Mouse (Mus musculus) neural tube, embryonic 11.5 days (tissue): Measurements from ENCODE around the gene Psmc3. TPM values are rescaled to one million over a fixed set of nuclear protein-coding genes. Genes with fewer than 3 reads are reported as not detected.
A peak's percentile ranks its signal among the peaks of the same experiment; 100 is the strongest.
"Not testable (repeated sequence)": the region's sequence is repeated elsewhere in the genome, so short reads cannot be mapped to it uniquely, and the experiment has no call there.

Experiments used
- ATAC-seq: fragments of 200-750 bp; cut with Nextera tagmentation; 2 replicates; pipeline ENCODE4 v1.8.0; 2017; ENCODE audit warnings: moderate number of reproducible peaks, mild to moderate bottlenecking, moderate TSS enrichment, moderate library complexity; ENCODE audit not compliant: insufficient read depth, low FRiP score, low TSS enrichment
- DNase-seq: peaks from one replicate; pipeline ENCODE4 v3.0.0-alpha.2; 2015; ENCODE audit warnings: low spot score
- H3K27ac ChIP-seq: fragments of 300-500 bp; sonication (generic); 2 replicates; pipeline ENCODE4 v1.5.1; 2014; ENCODE audit warnings: low read depth, mild to moderate bottlenecking, low read length
- H3K27me3 ChIP-seq: fragments of 300-500 bp; sonication (generic); 2 replicates; pipeline ENCODE4 v1.6.1; 2014; ENCODE audit warnings: mild to moderate bottlenecking, low read length, mixed read lengths; ENCODE audit not compliant: control insufficient read depth, insufficient read depth
- H3K36me3 ChIP-seq: fragments of 300-500 bp; sonication (generic); 2 replicates; pipeline ENCODE4 v1.6.1; 2014; ENCODE audit warnings: mild to moderate bottlenecking, low read length, moderate library complexity, mixed read lengths; ENCODE audit not compliant: control insufficient read depth, insufficient read depth
- H3K4me1 ChIP-seq: fragments of 300-500 bp; sonication (generic); 2 replicates; pipeline ENCODE4 v1.6.1; 2014; ENCODE audit warnings: low read length, mixed read lengths; ENCODE audit not compliant: control insufficient read depth, insufficient read depth
- H3K4me2 ChIP-seq: fragments of 300-500 bp; sonication (generic); 2 replicates; pipeline ENCODE4 v1.6.1; 2014; ENCODE audit warnings: low read depth, mild to moderate bottlenecking, moderate library complexity
- H3K4me3 ChIP-seq: fragments of 300-500 bp; sonication (generic); 2 replicates; pipeline ENCODE4 v1.5.1; 2014; ENCODE audit warnings: low read depth, low read length
- H3K9ac ChIP-seq: fragments of 300-500 bp; sonication (generic); 2 replicates; pipeline ENCODE4 v1.6.1; 2014; ENCODE audit warnings: mild to moderate bottlenecking, low read length
- H3K9me3 ChIP-seq: fragments of 300-500 bp; sonication (generic); 2 replicates; pipeline ENCODE4 v1.6.1; 2016; ENCODE audit warnings: low read length; ENCODE audit not compliant: control insufficient read depth
- WGBS: fragments of 180-500 bp; shearing (Covaris S2); extraction: QIAGEN DNeasy Blood & Tissue Kit; methylation state at CpG from one replicate; pipeline ENCODE4 v1.1.7; 2014; 5-methylcytosine and 5-hydroxymethylcytosine counted together
- polyA plus RNA-seq: library from polyadenylated mRNA; unstranded; fragments of >200 nt; fragmentation: Nextera tagmentation; extraction: Ambion mirVana; gene quantifications from 2 replicates; pipeline ENCODE4 v1.2.1, GENCODE M21; 2014

The Psmc3 gene
- polyA plus RNA-seq: 387 and 389 TPM in 2 replicates

DNA sequence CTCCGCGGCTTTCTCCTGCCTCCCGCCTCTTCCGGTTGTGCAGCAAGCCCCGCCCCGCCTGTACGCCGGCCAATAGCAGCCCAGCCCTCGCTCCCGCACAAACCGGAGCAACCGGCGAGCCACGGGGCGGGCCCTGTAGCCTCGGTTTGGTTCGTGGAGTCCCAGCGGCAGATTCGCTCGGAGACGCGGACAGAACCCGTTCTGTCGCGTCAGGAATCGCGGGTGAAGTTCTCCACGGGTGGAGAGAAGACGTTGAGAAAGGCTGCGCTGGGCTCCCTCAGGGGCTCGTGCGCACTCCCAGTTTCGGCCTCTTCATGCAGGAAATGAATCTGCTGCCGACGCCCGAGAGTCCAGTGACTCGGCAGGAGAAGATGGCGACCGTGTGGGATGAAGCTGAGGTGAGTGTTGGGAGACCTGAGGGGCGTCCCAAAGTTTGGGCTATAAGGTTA is at the start of gene Psmc3:
Gene Psmc3, plus strand, starts transcription at position 76 of the 449 bp plus-strand sequence.
- ATAC-seq: peak; percentile 96
- peak; percentile 96 for DNase-seq
- Histone ChIP-seq H3K4me3 (peak within 1 kb of the TSS; percentile 75), H3K4me1 (peaks cover 7% of the 10 kb centered on the region), H3K36me3 (peaks cover 16% of the 10 kb centered on the region), H3K9ac (peak within 1 kb of the TSS; percentile 84), H3K9me3 (no peaks in the 10 kb centered on the region), H3K27ac (0 out of 2 replicates have a peak within 1 kb of the TSS, but pooled peaks have one; percentile 49), H3K4me2 (peak within 1 kb of the TSS; percentile 89), H3K27me3 (no peaks in the 10 kb centered on the region)
- under 1% methylated on average over 40 of the region's 40 CpGs for WGBS

DNA sequence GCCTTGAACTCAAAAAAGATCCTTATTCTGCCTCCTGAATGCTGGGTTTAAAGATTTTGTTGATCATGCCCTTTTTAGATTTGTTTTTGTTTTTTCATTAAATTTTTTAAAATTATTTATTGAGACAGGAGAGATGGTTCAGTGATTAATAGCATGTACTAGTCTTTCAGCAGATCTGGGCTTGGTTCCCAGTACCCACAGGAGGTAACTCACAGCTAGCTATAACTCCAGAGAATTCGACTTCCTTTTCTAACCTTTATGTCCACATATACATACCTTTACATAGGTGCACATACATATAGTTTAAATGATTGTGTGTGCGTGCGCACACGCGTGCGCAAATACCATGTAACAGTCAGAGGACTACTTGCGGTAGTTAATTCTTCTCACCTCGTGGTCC is 45.3 kb upstream of the Psmc3 start:
- DNase-seq: no peak

DNA sequence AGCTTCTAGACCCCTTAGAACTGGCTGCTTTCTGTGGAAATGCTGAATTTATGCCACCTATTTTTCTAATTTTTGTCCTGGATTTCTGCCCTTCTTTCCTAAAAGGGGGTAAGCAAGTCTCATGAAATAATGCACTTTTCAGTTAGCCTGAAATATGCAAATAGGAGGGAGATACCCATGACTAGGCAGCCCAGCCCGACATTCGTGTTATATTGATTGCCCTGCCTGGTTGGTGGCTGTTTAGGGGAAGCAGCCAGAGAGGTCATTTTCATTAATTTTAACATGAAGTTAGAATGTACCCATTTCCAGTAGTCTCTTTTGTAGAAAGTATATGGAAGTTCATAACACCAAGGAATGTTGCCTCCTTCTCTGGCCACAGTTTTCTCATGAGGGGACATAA is 39.9 kb upstream of the Psmc3 start:
- Histone ChIP-seq H3K9ac (no peak overlapping the region), H3K27ac (no peak overlapping the region), H3K36me3 (peaks cover 7% of the 10 kb centered on the region), H3K9me3 (no peaks in the 10 kb centered on the region), H3K4me2 (no peak overlapping the region), H3K4me3 (no peak overlapping the region), H3K4me1 (no peaks in the 10 kb centered on the region), H3K27me3 (no peaks in the 10 kb centered on the region)
- 87% methylated on average over 2 of the region's 2 CpGs for WGBS
- DNase-seq: no peak
- ATAC-seq: no peak

More for the DNA sequence above, 45.3 kb upstream of the Psmc3 start:
- WGBS: 97% methylated on average over 8 of the region's 8 CpGs
- Histone ChIP-seq H3K27me3 (no peaks in the 10 kb centered on the region), H3K9me3 (no peaks in the 10 kb centered on the region), H3K27ac (no peak overlapping the region), H3K36me3 (peaks cover 18% of the 10 kb centered on the region), H3K4me1 (no peaks in the 10 kb centered on the region), H3K4me3 (no peak overlapping the region), H3K4me2 (no peak overlapping the region), H3K9ac (no peak overlapping the region)
- ATAC-seq: no peak

DNA sequence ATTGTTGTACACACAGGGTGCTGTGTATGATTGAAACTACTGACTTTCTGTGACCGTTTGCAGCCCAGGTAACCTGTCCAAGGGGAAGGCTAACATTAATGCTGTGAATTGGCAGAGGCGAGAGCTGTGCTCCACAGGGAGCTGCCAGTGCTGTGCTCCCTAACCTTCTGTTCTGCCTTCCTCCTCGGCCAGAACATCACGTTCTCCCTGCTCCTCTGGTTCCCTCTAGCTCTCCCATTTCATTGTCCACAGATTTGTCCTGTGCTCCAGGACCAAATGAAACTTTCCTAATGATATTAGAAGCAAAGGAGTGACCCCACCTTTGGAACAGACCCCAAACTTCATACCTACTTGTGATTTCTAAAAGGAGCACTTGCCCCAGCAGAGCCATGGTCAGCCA is 38.4 kb upstream of the Psmc3 start:
- no peak overlapping the region for H3K27ac ChIP-seq
- H3K4me2 ChIP-seq: no peak overlapping the region
- no peak overlapping the region for H3K4me3 ChIP-seq
- ATAC-seq: no peak
- H3K27me3 ChIP-seq: no peaks in the 10 kb centered on the region
- WGBS: 72% methylated on average over 4 of the region's 4 CpGs
- H3K9ac ChIP-seq: no peak overlapping the region
- H3K9me3 ChIP-seq: no peaks in the 10 kb centered on the region
- no peaks in the 10 kb centered on the region for H3K4me1 ChIP-seq
- peaks cover 12% of the 10 kb centered on the region for H3K36me3 ChIP-seq
- no peak for DNase-seq

DNA sequence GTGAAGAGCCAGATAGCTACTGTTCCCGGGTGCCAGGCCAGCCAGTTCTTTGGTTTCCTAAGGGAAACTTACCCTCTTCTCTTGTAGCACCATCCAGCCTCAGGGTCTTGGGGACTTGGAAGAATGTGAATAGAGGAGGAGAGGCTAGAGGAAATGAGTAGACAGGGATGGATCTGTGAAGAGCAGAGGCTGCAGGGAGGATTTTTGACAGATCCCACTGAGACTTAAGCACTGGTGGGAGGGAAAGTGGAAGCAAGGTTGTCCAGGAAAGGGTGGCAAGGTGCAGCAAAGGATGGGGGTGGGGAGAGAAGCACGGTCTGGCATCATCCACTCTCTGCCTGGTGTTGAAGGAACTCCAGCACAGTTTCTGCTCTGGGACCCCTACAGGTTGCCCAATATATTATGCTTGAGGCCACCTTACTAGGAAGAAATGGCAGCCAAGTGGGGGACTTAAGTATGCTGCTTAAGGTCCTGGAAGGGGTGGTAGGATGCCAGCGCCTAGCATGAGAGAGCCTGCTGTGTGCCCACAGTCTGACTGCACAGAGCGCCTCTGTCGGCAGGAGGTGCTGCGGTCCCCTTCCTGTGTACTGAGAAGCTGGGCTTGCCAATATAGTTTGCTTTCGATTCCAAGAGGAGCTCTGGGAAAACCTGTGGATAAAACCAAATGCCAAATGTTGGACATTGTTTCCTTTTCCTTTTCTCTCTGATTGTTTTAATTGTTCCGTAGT is 35.6 kb upstream of the Psmc3 start:
- Histone ChIP-seq H3K4me2 (no peak overlapping the region), H3K9ac (no peak overlapping the region), H3K36me3 (peaks cover 8% of the 10 kb centered on the region), H3K27ac (no peak overlapping the region), H3K4me1 (no peaks in the 10 kb centered on the region), H3K4me3 (no peak overlapping the region), H3K9me3 (no peaks in the 10 kb centered on the region), H3K27me3 (no peaks in the 10 kb centered on the region)
- no peak for ATAC-seq
- no peak for DNase-seq
- WGBS: 81% methylated on average over 8 of the region's 8 CpGs

DNA sequence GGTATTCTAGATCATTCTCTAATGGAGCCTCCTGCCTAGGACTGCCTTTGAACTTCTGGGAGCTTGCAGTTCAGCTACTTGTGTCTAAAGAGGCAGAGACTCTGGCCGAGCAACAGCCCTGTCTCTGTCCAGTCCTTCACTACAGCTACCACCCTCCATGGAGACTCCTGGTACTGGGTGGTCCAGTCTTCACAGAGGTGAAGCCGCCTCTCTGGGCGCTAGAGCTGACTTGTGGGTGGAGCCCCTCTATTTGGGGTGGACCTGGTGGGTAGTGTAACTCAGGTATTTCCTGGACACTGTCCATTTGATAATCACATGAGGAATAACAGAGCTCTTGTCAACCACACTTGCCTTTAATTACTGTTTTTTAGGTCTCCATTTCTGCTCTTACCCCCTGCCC is 33.9 kb upstream of the Psmc3 start:
- WGBS: 97% methylated on average over 3 of the region's 3 CpGs
- H3K4me1 ChIP-seq: no peaks in the 10 kb centered on the region
- no peaks in the 10 kb centered on the region for H3K27me3 ChIP-seq
- peaks cover 5% of the 10 kb centered on the region for H3K36me3 ChIP-seq
- no peaks in the 10 kb centered on the region for H3K9me3 ChIP-seq
- H3K9ac ChIP-seq: no peak overlapping the region
- no peak overlapping the region for H3K4me2 ChIP-seq
- DNase-seq (no peak), ATAC-seq (no peak)
- H3K4me3 ChIP-seq: no peak overlapping the region
- H3K27ac ChIP-seq: no peak overlapping the region

DNA sequence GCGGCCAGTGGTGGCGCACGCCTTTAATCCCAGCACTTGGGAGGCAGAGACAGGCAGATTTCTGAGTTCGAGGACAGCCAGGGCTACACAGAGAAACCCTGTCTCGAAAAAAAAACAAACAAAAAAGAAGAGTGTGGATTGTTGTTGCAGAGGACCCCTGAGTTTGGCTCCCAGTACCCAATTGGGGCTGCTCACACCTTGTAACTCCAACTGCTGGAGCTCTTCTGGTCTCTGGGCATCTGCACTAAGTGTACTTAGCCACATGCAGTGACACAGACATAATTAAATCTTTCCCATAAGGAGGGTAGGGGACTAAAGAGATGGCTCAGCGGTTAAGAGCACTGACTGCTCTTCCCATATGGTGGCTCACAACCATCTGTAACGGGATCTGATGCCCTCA is 31.5 kb upstream of the Psmc3 start:
- DNase-seq, H3K4me1 ChIP-seq, H3K4me3 ChIP-seq, H3K9me3 ChIP-seq, H3K27ac ChIP-seq, H3K36me3 ChIP-seq, H3K27me3 ChIP-seq, H3K4me2 ChIP-seq, ATAC-seq, H3K9ac ChIP-seq: not testable (repeated sequence)
- WGBS: 97% methylated on average over 7 of the region's 7 CpGs

DNA sequence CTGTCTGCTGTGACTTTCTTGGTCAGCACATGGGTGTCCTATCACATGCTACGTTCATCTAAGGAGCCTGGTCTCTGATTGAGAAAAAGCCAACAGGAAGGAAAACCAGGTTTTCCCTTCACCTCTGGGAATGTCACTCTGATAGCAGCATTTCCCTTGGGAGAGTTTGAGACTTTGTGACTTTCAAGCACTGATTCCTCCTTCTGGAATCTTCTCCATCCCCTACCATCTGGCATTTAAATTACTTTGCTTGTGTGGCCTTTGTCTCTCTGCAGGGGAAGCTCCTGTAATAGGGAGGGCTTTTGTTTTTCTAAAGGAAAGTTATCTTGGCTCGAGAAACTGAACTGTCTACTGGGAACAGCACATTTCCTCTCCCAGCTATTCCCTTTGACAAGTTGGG is 30.7 kb upstream of the Psmc3 start:
- Histone ChIP-seq H3K4me1 (no peaks in the 10 kb centered on the region), H3K9me3 (no peaks in the 10 kb centered on the region), H3K27ac (no peak overlapping the region), H3K4me3 (no peak overlapping the region), H3K4me2 (no peak overlapping the region), H3K27me3 (no peaks in the 10 kb centered on the region), H3K36me3 (peaks cover 5% of the 10 kb centered on the region), H3K9ac (no peak overlapping the region)
- 46% methylated on average over 2 of the region's 2 CpGs for WGBS
- ATAC-seq (no peak), DNase-seq (no peak)

DNA sequence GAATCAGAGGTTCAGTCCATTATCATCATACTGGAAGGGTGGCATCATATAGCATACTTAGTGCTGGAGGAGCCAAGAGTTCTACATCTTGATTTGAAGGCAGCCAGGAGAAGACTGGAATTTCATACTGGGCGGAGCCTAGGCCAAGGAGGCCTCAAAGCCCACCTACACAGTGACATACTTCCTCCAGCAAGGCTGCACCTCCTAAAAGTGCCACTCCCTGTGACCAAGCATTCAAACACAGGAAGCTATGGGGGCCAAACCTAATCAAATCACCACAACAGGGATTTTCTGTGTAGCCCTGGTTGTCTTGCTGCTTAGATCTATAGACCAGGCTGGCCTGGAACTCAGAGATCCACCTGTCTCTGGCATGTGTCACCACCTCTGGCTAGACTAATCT is 29.9 kb upstream of the Psmc3 start:
- 96% methylated on average over 1 of the region's 1 CpGs for WGBS
- Histone ChIP-seq H3K36me3 (peaks cover 5% of the 10 kb centered on the region), H3K4me1 (no peaks in the 10 kb centered on the region), H3K4me3 (no peak overlapping the region), H3K4me2 (no peak overlapping the region), H3K9me3 (no peaks in the 10 kb centered on the region), H3K27ac (no peak overlapping the region), H3K27me3 (no peaks in the 10 kb centered on the region), H3K9ac (no peak overlapping the region)
- ATAC-seq: no peak
- no peak for DNase-seq
